Mouse (Mus musculus) stomach, embryonic 16.5 days (tissue): Measurements from ENCODE around the gene Scnm1. TPM values are rescaled to one million over a fixed set of nuclear protein-coding genes. Genes with fewer than 3 reads are reported as not detected.

ENCODE experiments used
- ATAC-seq: fragments of 200-750 bp; cut with Nextera tagmentation; 2 replicates; pipeline ENCODE4 v1.8.0; 2017; ENCODE audit warnings: moderate number of reproducible peaks, moderate TSS enrichment; ENCODE audit not compliant: insufficient read depth, low FRiP score
- H3K27ac ChIP-seq: fragments of 300-500 bp; sonication (generic); 2 replicates; pipeline ENCODE4 v1.5.1; 2014; ENCODE audit warnings: low read length
- H3K27me3 ChIP-seq: fragments of 300-500 bp; sonication (generic); 2 replicates; pipeline ENCODE4 v1.6.1; 2014; ENCODE audit warnings: low read length, control low read depth, mixed read lengths; ENCODE audit not compliant: control insufficient read depth, insufficient read depth
- H3K36me3 ChIP-seq: fragments of 300-500 bp; sonication (generic); 2 replicates; pipeline ENCODE4 v1.6.1; 2014; ENCODE audit warnings: low read length; ENCODE audit not compliant: control insufficient read depth, insufficient read depth
- H3K4me1 ChIP-seq: fragments of 300-500 bp; sonication (generic); 2 replicates; pipeline ENCODE4 v1.6.1; 2014; ENCODE audit warnings: low read length, control low read depth, mixed read lengths; ENCODE audit not compliant: control insufficient read depth, insufficient read depth
- H3K4me2 ChIP-seq: fragments of 300-500 bp; sonication (generic); 2 replicates; pipeline ENCODE4 v1.6.1; 2014; ENCODE audit warnings: low read depth, low read length, mixed read lengths
- H3K4me3 ChIP-seq: fragments of 300-500 bp; sonication (generic); replicated peaks from 2 replicates; pipeline ENCODE4 v1.5.1; 2014; ENCODE audit warnings: mild to moderate bottlenecking, low read length
- H3K9ac ChIP-seq: fragments of 300-500 bp; sonication (generic); 2 replicates; pipeline ENCODE4 v1.6.1; 2014; ENCODE audit warnings: low read length
- H3K9me3 ChIP-seq: fragments of 300-500 bp; sonication (generic); replicated peaks from 2 replicates; pipeline ENCODE4 v1.6.1; 2016; ENCODE audit warnings: low read length, control low read depth; ENCODE audit not compliant: control insufficient read depth
- WGBS: fragments of 180-500 bp; shearing (Covaris S2); extraction: QIAGEN DNeasy Blood & Tissue Kit; methylation state at CpG from one replicate; pipeline ENCODE4 v1.1.7; 2014; 5-methylcytosine and 5-hydroxymethylcytosine counted together
- polyA plus RNA-seq: library from polyadenylated mRNA; unstranded; fragments of >200 nt; fragmentation: Nextera tagmentation; extraction: Ambion mirVana; gene quantifications from 2 replicates; pipeline ENCODE4 v1.2.1, GENCODE M21; 2015

Gene Scnm1
- polyA plus RNA-seq, 1 experiment from 2014 or later, result 58.2 TPM

DNA sequence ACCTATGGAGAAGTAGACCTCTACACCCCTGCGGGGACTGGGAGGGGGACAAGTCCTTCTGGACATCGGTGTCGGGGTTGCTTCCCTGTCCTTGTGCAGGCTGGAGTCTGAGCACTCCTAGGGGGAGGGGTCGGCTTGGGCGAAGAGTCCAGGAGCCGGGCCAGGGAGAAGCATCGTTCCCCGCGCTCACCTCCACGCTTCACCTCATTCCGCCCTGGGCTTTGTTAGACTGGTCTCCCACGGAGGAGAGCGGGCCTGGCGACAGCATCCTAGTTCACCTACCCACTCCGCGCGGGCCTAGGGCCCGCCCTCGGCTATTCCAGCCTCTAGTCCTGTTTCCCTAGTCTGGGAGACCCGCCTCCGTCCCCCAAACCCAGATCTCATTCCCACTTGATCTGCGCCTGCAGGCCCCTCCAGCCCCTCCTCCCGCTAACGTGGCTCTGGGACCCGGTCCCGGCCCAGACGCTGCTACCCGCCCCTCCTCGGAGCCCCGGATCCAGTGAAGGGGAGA lies 27.3 kb upstream of the Scnm1 start:
- Histone ChIP-seq H3K27ac (peak overlapping the region; percentile 49), H3K9me3 (no peaks in the 10 kb centered on the region), H3K36me3 (no peaks in the 10 kb centered on the region), H3K9ac (peak overlapping the region; percentile 81), H3K27me3 (no peaks in the 10 kb centered on the region), H3K4me1 (peaks cover 32% of the 10 kb centered on the region), H3K4me3 (peak overlapping the region; percentile 79), H3K4me2 (peak overlapping the region; percentile 86)
- ATAC-seq, result peak; percentile 14
- WGBS, result 1% methylated on average over 30 of the region's 30 CpGs

GRCm38 (mm10) chr3:95159987-95160963 lies 26.5 kb upstream of the Scnm1 start, which contains the start of gene Sema6c:
Gene Sema6c, plus strand, starts transcription at chr3:95160457.
- peak within 1 kb of the TSS; percentile 49 for H3K27ac ChIP-seq
- H3K4me3 ChIP-seq, result peak within 1 kb of the TSS; percentile 79
- no peaks in the 10 kb centered on the region for H3K27me3 ChIP-seq
- H3K36me3 ChIP-seq, result no peaks in the 10 kb centered on the region
- H3K9me3 ChIP-seq, result no peaks in the 10 kb centered on the region
- H3K9ac ChIP-seq, result peak within 1 kb of the TSS; percentile 81
- under 1% methylated on average over 66 of the region's 66 CpGs for whole genome bisulfite sequencing
- H3K4me2 ChIP-seq, result peak within 1 kb of the TSS; percentile 86
- H3K4me1 ChIP-seq, result peaks cover 32% of the 10 kb centered on the region
- peak; percentile 94 for ATAC-seq

DNA sequence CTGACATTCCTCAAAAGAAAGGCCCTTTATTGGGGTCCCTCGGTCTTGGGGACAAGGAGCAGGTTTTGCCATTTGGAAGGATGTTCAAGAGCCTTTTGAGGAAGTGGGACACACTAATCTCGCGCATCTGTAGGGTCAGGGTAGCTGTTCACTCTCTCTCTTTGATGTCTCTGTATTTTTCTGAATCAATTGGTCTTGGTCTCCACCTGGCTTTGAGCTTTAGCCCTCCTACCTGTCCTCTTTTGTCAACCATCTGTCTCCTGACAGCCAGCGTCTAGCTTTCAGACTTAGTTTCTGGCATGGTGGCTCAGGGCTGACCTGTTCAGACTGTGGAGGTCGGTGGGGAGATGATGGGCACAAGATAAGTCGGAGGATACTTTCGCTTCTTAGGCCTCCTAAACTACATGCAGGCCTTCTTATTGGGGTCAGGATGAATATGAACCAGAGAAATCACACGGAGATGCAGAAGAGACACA lies 25.7 kb upstream of the Scnm1 start:
- 31% methylated on average over 8 of the region's 8 CpGs for WGBS
- Histone ChIP-seq H3K27me3 (no peaks in the 10 kb centered on the region), H3K4me1 (peaks cover 32% of the 10 kb centered on the region), H3K36me3 (no peaks in the 10 kb centered on the region), H3K4me3 (peak overlapping the region; percentile 79), H3K9ac (peak overlapping the region; percentile 69), H3K4me2 (peak overlapping the region; percentile 86), H3K9me3 (no peaks in the 10 kb centered on the region), H3K27ac (no peak overlapping the region)
- ATAC-seq, result no peak

GRCm38 (mm10) chr3:95153874-95154273 lies 20.1 kb upstream of the Scnm1 start:
- no peak overlapping the region for H3K4me2 ChIP-seq
- WGBS, result 54% methylated on average over 4 of the region's 4 CpGs
- no peaks in the 10 kb centered on the region for H3K4me1 ChIP-seq

GRCm38 (mm10) chr3:95147924-95148323 lies 14.1 kb upstream of the Scnm1 start:
- ATAC-seq, result no peak
- Histone ChIP-seq H3K27me3 (no peaks in the 10 kb centered on the region), H3K36me3 (no peaks in the 10 kb centered on the region), H3K9me3 (no peaks in the 10 kb centered on the region), H3K9ac (no peak overlapping the region), H3K27ac (no peak overlapping the region), H3K4me2 (no peak overlapping the region), H3K4me1 (no peaks in the 10 kb centered on the region), H3K4me3 (no peak overlapping the region)
- WGBS, result 54% methylated on average over 3 of the region's 3 CpGs

More at GRCm38 (mm10) chr3:95153874-95154273, 20.1 kb upstream of the Scnm1 start:
- no peak overlapping the region for H3K27ac ChIP-seq
- H3K9ac ChIP-seq, result no peak overlapping the region
- no peaks in the 10 kb centered on the region for H3K9me3 ChIP-seq
- no peaks in the 10 kb centered on the region for H3K36me3 ChIP-seq
- H3K4me3 ChIP-seq, result no peak overlapping the region
- no peak for ATAC-seq
- no peaks in the 10 kb centered on the region for H3K27me3 ChIP-seq

GRCm38 (mm10) chr3:95142617-95143011 lies 8.8 kb upstream of the Scnm1 start:
- no peak overlapping the region for H3K4me2 ChIP-seq
- no peak overlapping the region for H3K27ac ChIP-seq
- no peak overlapping the region for H3K9ac ChIP-seq
- H3K4me3 ChIP-seq, result no peak overlapping the region
- H3K27me3 ChIP-seq, result no peaks in the 10 kb centered on the region
- H3K9me3 ChIP-seq, result no peaks in the 10 kb centered on the region
- WGBS, result 7% methylated on average over 5 of the region's 5 CpGs
- no peaks in the 10 kb centered on the region for H3K4me1 ChIP-seq
- H3K36me3 ChIP-seq, result 0 out of 2 replicates have a peak, but pooled peaks cover 6% of the 10 kb centered on the region
- ATAC-seq, result peak; percentile 79; the same call in 1 of the 2 replicates

- H3K4me3 ChIP-seq, result peak within 1 kb of the TSS; percentile 19
- H3K9ac ChIP-seq, result no peak within 1 kb of the TSS
- H3K36me3 ChIP-seq, result 0 out of 2 replicates have a peak, but pooled peaks cover 6% of the 10 kb centered on the region
- WGBS, result 77% methylated on average over 10 of the region's 10 CpGs
- peak within 1 kb of the TSS; percentile 33; the same call in 1 of the 2 replicates for H3K27ac ChIP-seq
- no peaks in the 10 kb centered on the region for H3K27me3 ChIP-seq
- ATAC-seq, result no peak; the same call in 1 of the 2 replicates
- no peak within 1 kb of the TSS for H3K4me2 ChIP-seq
- no peaks in the 10 kb centered on the region for H3K4me1 ChIP-seq
- H3K9me3 ChIP-seq, result no peaks in the 10 kb centered on the region
Observed at GRCm38 (mm10) chr3:95141952-95142616, 8.3 kb upstream of the Scnm1 start, which contains the start of gene Tnfaip8l2. Gene Tnfaip8l2, minus strand, starts transcription at chr3:95142360.

DNA sequence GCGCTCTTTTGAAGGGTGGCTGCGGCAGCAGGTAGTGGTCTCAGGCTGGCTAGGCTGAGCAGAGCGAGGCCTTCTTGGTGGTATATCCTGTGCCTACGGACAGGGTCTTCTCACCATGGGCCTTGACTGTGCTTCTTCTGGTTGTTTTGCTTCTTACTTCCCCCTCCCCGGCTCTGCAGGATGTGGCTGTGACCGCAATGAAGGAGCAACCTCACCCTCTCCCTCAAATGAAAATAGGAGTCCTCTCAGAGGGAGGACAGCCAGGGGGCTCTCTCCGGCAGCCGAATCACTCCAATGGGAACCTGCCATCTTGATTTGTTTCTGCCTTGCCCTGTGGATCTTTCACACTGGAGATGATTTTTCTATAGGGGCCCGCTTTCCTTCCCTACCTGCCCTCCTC lies 7.7 kb upstream of the Scnm1 start:
- H3K9me3 ChIP-seq, result no peaks in the 10 kb centered on the region
- H3K27me3 ChIP-seq, result no peaks in the 10 kb centered on the region
- H3K4me1 ChIP-seq, result no peaks in the 10 kb centered on the region
- WGBS, result 90% methylated on average over 9 of the region's 9 CpGs
- no peak overlapping the region for H3K9ac ChIP-seq
- H3K36me3 ChIP-seq, result 0 out of 2 replicates have a peak, but pooled peaks cover 6% of the 10 kb centered on the region
- H3K4me2 ChIP-seq, result no peak overlapping the region
- peak overlapping the region; percentile 33; the same call in 1 of the 2 replicates for H3K27ac ChIP-seq
- no peak for ATAC-seq
- H3K4me3 ChIP-seq, result peak overlapping the region; percentile 19; the same call in 1 of the 2 replicates
